Mouse (Mus musculus) liver, embryonic 16.5 days (tissue): ENCODE data around the gene Rab7b. TPM values are rescaled to one million over a fixed set of nuclear protein-coding genes. Genes with fewer than 3 reads are reported as not detected.

Experiments used
- ATAC-seq: fragments of 200-750 bp; cut with Nextera tagmentation; 2 replicates; pipeline ENCODE4 v1.8.0; 2017; ENCODE audit warnings: low read depth, mild to moderate bottlenecking, moderate number of reproducible peaks, moderate library complexity
- H3K27ac ChIP-seq: fragments of 300-500 bp; sonication (generic); 2 replicates; pipeline ENCODE4 v1.5.1; 2014; ENCODE audit warnings: mild to moderate bottlenecking, low read length
- H3K27me3 ChIP-seq: fragments of 300-500 bp; sonication (generic); 2 replicates; pipeline ENCODE4 v1.6.1; 2014; ENCODE audit warnings: low read depth, low read length, mixed read lengths; ENCODE audit not compliant: control insufficient read depth, insufficient read depth
- H3K36me3 ChIP-seq: fragments of 300-500 bp; sonication (generic); 2 replicates; pipeline ENCODE4 v1.6.1; 2014; ENCODE audit warnings: mild to moderate bottlenecking; ENCODE audit not compliant: control insufficient read depth, insufficient read depth
- H3K4me1 ChIP-seq: fragments of 300-500 bp; sonication (generic); 2 replicates; pipeline ENCODE4 v1.6.1; 2014; ENCODE audit warnings: low read depth, low read length, mixed read lengths; ENCODE audit not compliant: control insufficient read depth
- H3K4me2 ChIP-seq: fragments of 300-500 bp; sonication (generic); 2 replicates; pipeline ENCODE4 v1.6.1; 2014; ENCODE audit warnings: low read depth, low read length, mixed read lengths
- H3K4me3 ChIP-seq: fragments of 300-500 bp; sonication (generic); 2 replicates; pipeline ENCODE4 v1.5.1; 2014; ENCODE audit warnings: low read depth, mild to moderate bottlenecking, low read length
- H3K9ac ChIP-seq: fragments of 300-500 bp; sonication (generic); 2 replicates; pipeline ENCODE4 v1.6.1; 2014; ENCODE audit warnings: low read depth, low read length
- H3K9me3 ChIP-seq: fragments of 300-500 bp; sonication (generic); replicated peaks from 2 replicates; pipeline ENCODE4 v1.6.1; 2016; ENCODE audit warnings: low read length; ENCODE audit not compliant: control insufficient read depth
- WGBS: fragments of 180-500 bp; shearing (Covaris S2); extraction: QIAGEN DNeasy Blood & Tissue Kit; methylation state at CpG from one replicate; pipeline ENCODE4 v1.1.7; 2014; ENCODE audit not compliant: insufficient replicate concordance; 5-methylcytosine and 5-hydroxymethylcytosine counted together
- polyA plus RNA-seq: library from polyadenylated mRNA; unstranded; fragments of >200 nt; fragmentation: Nextera tagmentation; extraction: Ambion mirVana; gene quantifications from 2 replicates; pipeline ENCODE4 v1.2.1, GENCODE M21; 2015

Rab7b gene
- polyA plus RNA-seq, 1 experiment from 2014 or later = 1.3 TPM

- Histone ChIP-seq H3K4me2 (no peak overlapping the region), H3K27ac (no peak overlapping the region), H3K9me3 (no peaks in the 10 kb centered on the region), H3K36me3 (no peaks in the 10 kb centered on the region), H3K4me3 (no peak overlapping the region), H3K9ac (no peak overlapping the region), H3K27me3 (no peaks in the 10 kb centered on the region; the same call in 1 of the 2 replicates), H3K4me1 (no peaks in the 10 kb centered on the region)
- no peak for ATAC-seq
- 77% methylated on average over 9 of the region's 9 CpGs for WGBS
These were observed 51.1 kb downstream of the Rab7b start for GRCm38 (mm10) chr1:131739481-131740160.

GRCm38 (mm10) chr1:131743868-131744464 is 55.5 kb downstream of the Rab7b start, which contains the start of gene Slc26a9:
Slc26a9 (plus strand) TSS chr1:131744022.
- Histone ChIP-seq H3K9ac (no peak within 1 kb of the TSS), H3K27ac (no peak within 1 kb of the TSS), H3K4me1 (no peaks in the 10 kb centered on the region), H3K4me2 (no peak within 1 kb of the TSS), H3K4me3 (no peak within 1 kb of the TSS), H3K36me3 (no peaks in the 10 kb centered on the region), H3K9me3 (no peaks in the 10 kb centered on the region), H3K27me3 (no peaks in the 10 kb centered on the region)
- no peak for ATAC-seq
- 25% methylated on average over 10 of the region's 10 CpGs for WGBS

GRCm38 (mm10) chr1:131745391-131745790 is 56.9 kb downstream of the Rab7b start:
- H3K4me1 ChIP-seq = no peaks in the 10 kb centered on the region
- no peaks in the 10 kb centered on the region for H3K36me3 ChIP-seq
- H3K4me3 ChIP-seq = no peak overlapping the region
- no peak overlapping the region for H3K9ac ChIP-seq
- 59% methylated on average over 5 of the region's 5 CpGs for WGBS
- no peak overlapping the region for H3K27ac ChIP-seq
- no peaks in the 10 kb centered on the region for H3K9me3 ChIP-seq
- no peak for ATAC-seq
- no peaks in the 10 kb centered on the region for H3K27me3 ChIP-seq
- no peak overlapping the region for H3K4me2 ChIP-seq

GRCm38 (mm10) chr1:131747761-131748160 is 59.3 kb downstream of the Rab7b start:
- no peak for ATAC-seq
- no peak overlapping the region for H3K9ac ChIP-seq
- no peaks in the 10 kb centered on the region for H3K4me1 ChIP-seq
- H3K27me3 ChIP-seq = no peaks in the 10 kb centered on the region
- H3K27ac ChIP-seq = no peak overlapping the region
- no peak overlapping the region for H3K4me2 ChIP-seq
- WGBS = 57% methylated on average over 2 of the region's 2 CpGs
- H3K36me3 ChIP-seq = no peaks in the 10 kb centered on the region
- no peak overlapping the region for H3K4me3 ChIP-seq
- no peaks in the 10 kb centered on the region for H3K9me3 ChIP-seq

DNA sequence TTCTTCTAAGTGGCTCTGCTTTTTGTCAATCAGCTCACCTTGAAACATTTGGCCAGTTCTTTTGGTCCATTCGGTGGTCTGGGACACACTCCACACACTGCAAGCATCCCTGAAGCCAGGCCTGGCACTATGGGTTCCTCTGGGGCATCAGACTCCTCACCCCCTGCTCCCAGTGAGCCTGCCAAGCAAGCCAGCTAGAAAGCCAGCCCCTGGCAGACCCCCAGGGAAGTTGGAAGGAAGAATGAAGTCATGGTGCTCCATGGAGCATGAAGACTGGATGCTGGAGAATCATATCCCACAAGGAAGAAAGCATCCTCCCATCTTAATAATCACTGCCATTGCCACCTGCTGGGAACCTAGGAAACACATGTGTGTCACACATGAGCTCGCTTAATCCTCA is 60.1 kb downstream of the Rab7b start:
- Histone ChIP-seq H3K4me2 (no peak overlapping the region), H3K27ac (no peak overlapping the region), H3K27me3 (no peaks in the 10 kb centered on the region), H3K9ac (no peak overlapping the region), H3K4me1 (no peaks in the 10 kb centered on the region), H3K36me3 (no peaks in the 10 kb centered on the region), H3K9me3 (no peaks in the 10 kb centered on the region), H3K4me3 (no peak overlapping the region)
- ATAC-seq = no peak
- 52% methylated on average over 2 of the region's 2 CpGs for WGBS

- Histone ChIP-seq H3K36me3 (no peaks in the 10 kb centered on the region), H3K4me1 (peaks cover 8% of the 10 kb centered on the region), H3K27ac (no peak overlapping the region), H3K9me3 (no peaks in the 10 kb centered on the region), H3K9ac (no peak overlapping the region), H3K27me3 (no peaks in the 10 kb centered on the region), H3K4me3 (no peak overlapping the region), H3K4me2 (no peak overlapping the region)
- WGBS = 54% methylated on average over 15 of the region's 15 CpGs
- no peak for ATAC-seq
These were observed 61.4 kb downstream of the Rab7b start for GRCm38 (mm10) chr1:131749706-131750545.

- Histone ChIP-seq H3K27me3 (no peaks in the 10 kb centered on the region), H3K36me3 (no peaks in the 10 kb centered on the region), H3K27ac (no peak overlapping the region), H3K4me3 (no peak overlapping the region), H3K4me2 (no peak overlapping the region), H3K9ac (no peak overlapping the region), H3K4me1 (peaks cover 11% of the 10 kb centered on the region), H3K9me3 (no peaks in the 10 kb centered on the region)
- ATAC-seq = no peak
- 50% methylated on average over 3 of the region's 3 CpGs for WGBS
These were observed 62.8 kb downstream of the Rab7b start for GRCm38 (mm10) chr1:131751181-131751890.

DNA sequence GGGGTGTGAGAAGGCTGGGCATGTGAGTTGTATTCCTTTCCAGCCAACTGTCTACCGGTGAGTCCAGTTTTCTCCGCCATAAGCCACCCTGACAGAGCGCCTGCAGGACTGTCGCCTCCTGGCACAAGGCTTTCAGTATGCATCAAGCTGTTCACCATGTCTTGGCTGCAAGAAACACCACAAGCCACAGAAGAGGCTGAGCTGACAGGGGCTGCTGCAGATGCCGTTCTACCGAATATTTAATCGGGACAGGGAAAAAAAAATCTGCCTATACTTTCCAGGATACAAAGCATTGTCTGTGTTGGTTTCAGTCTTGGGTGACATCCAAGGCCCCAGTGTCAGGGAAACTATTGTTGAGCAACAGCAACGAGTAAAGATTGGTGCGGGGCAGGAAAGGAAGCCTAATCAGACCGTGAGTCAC is 63.4 kb downstream of the Rab7b start:
- Histone ChIP-seq H3K9me3 (no peaks in the 10 kb centered on the region), H3K27ac (no peak overlapping the region)
- WGBS = 52% methylated on average over 10 of the region's 10 CpGs

More for the DNA sequence above, 63.4 kb downstream of the Rab7b start:
- H3K27me3 ChIP-seq = no peaks in the 10 kb centered on the region
- H3K4me3 ChIP-seq = no peak overlapping the region
- H3K9ac ChIP-seq = no peak overlapping the region
- no peak for ATAC-seq
- peaks cover 11% of the 10 kb centered on the region for H3K4me1 ChIP-seq
- no peak overlapping the region for H3K4me2 ChIP-seq
- no peaks in the 10 kb centered on the region for H3K36me3 ChIP-seq
